Mouse (Mus musculus): ENCODE data around the gene Ndufv3. TPM values are rescaled to one million over a fixed set of nuclear protein-coding genes. Genes with fewer than 3 reads are reported as not detected.

The Ndufv3 gene
- total and polyA plus RNA-seq, 3 experiments: 158 to 1,046 (median 189) TPM

DNA sequence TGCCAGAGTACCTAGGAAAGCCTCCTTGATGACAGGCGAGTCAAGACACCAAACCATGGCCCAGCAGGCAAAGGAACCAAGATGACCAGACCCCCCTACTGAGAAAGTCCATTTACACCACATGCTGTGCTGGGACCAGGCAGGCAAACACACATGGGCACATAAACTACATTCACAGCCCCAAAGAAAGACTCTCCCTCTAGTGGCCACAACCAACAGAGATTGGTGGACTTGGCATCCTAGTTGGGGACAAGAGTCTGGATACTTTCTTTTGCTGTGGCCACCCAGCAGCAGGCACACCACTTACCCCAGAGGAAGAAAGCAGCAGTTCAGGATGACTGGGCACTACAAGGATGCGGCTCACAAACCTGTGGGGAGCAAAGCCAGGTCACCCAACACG, 19.0 kb upstream of the Ndufv3 start:
- no peaks in the 10 kb centered on the region for H3K27me3 ChIP-seq (ENCODE audit: control insufficient read depth in 1 of 2, insufficient read depth in 2 of 2, low read length in 2 of 2)
- no peak overlapping the region for H3K27ac ChIP-seq (ENCODE audit: control insufficient read depth, low read depth, low read length)
- H3K4me1 ChIP-seq (ENCODE audit: control insufficient read depth in 1 of 2, insufficient read depth in 2 of 2, low read length in 2 of 2): no peaks in the 10 kb centered on the region
- H3K9ac ChIP-seq (ENCODE audit: control insufficient read depth, low read depth, low read length, poor library complexity, severe bottlenecking): no peak overlapping the region
- H3K79me2 ChIP-seq (ENCODE audit: control insufficient read depth, insufficient read depth, low read length, poor library complexity): peaks cover 2% of the 10 kb centered on the region; the same call in 1 of the 2 replicates
- H3K9me3 ChIP-seq (replicated peaks; ENCODE audit: insufficient read depth, low read length): no peaks in the 10 kb centered on the region
- H3K4me3 ChIP-seq (ENCODE audit: control insufficient read depth in 1 of 2, insufficient read depth in 1 of 2, low read depth in 2 of 2, low read length in 2 of 2): no peak overlapping the region
- no peak for DNase-seq (ENCODE audit: low read depth, low spot score)
- TF ChIP-seq CTCF (IDR thresholded peaks at IDR 0.05 in 2 of 3, conservative IDR thresholded peaks at IDR 0.05 in 1 of 3; ENCODE audit: control insufficient read depth in 1 of 3, insufficient read depth in 1 of 3, low read depth in 2 of 3, low read length in 3 of 3, poor library complexity in 1 of 3, severe bottlenecking in 1 of 3) (peak in 1 of 3 experiments; percentile 9; a peak in 2 of 6 replicates), ELF1 (IDR thresholded peaks at IDR 0.05; ENCODE audit: low read depth, low read length) (no peak), GATA1 (IDR thresholded peaks at IDR 0.05; ENCODE audit: low read depth, low read length) (no peak)
- H3K36me3 ChIP-seq (ENCODE audit: control insufficient read depth in 1 of 2, insufficient read depth in 2 of 2, low read length in 2 of 2): peaks cover 0 to 9% of the 10 kb centered on the region in 2 experiments; a peak in 2 of 4 replicates

GRCm38 (mm10) chr17:31502261-31502927, 17.5 kb upstream of the Ndufv3 start:
- peaks cover 7% of the 10 kb centered on the region; the same call in 1 of the 2 replicates for H3K79me2 ChIP-seq (ENCODE audit: control insufficient read depth, insufficient read depth, low read length, poor library complexity)
- peaks cover 0 to 9% of the 10 kb centered on the region in 2 experiments; a peak in 2 of 4 replicates for H3K36me3 ChIP-seq (ENCODE audit: control insufficient read depth in 1 of 2, insufficient read depth in 2 of 2, low read length in 2 of 2)
- peak; percentile 52 for DNase-seq (ENCODE audit: low read depth, low spot score)
- H3K27me3 ChIP-seq (ENCODE audit: control insufficient read depth in 1 of 2, insufficient read depth in 2 of 2, low read length in 2 of 2): no peaks in the 10 kb centered on the region
- H3K27ac ChIP-seq (ENCODE audit: control insufficient read depth, low read depth, low read length): no peak overlapping the region
- H3K4me3 ChIP-seq (ENCODE audit: control insufficient read depth in 1 of 2, insufficient read depth in 1 of 2, low read depth in 2 of 2, low read length in 2 of 2): no peak overlapping the region
- H3K4me1 ChIP-seq (ENCODE audit: control insufficient read depth in 1 of 2, insufficient read depth in 2 of 2, low read length in 2 of 2): no peaks in the 10 kb centered on the region
- no peaks in the 10 kb centered on the region for H3K9me3 ChIP-seq (replicated peaks; ENCODE audit: insufficient read depth, low read length)
- TF ChIP-seq TAL1 (IDR thresholded peaks at IDR 0.05; ENCODE audit: low read length) (peak; percentile 73), CHD1 (IDR thresholded peaks at IDR 0.05; ENCODE audit: low read depth, low read length) (no peak), GATA1 (IDR thresholded peaks at IDR 0.05; ENCODE audit: low read depth, low read length) (peak; percentile 39; the same call in 1 of the 2 replicates), MAZ (IDR thresholded peaks at IDR 0.05; ENCODE audit: low read depth, low read length) (no peak), ETS1 (IDR thresholded peaks at IDR 0.05; ENCODE audit: low read depth, low read length) (no peak), POLR2AphosphoS2 (IDR thresholded peaks at IDR 0.05; ENCODE audit: low read length) (no peak), UBTF (IDR thresholded peaks at IDR 0.05; ENCODE audit: borderline replicate concordance, insufficient read depth, low read depth, low read length) (no peak), TBP (IDR thresholded peaks at IDR 0.05; ENCODE audit: low read depth, low read length) (no peak), GABPA (IDR thresholded peaks at IDR 0.05; ENCODE audit: low read depth, low read length) (no peak), ZKSCAN1 (IDR thresholded peaks at IDR 0.05; ENCODE audit: low read depth, low read length) (no peak), MAX (IDR thresholded peaks at IDR 0.05; ENCODE audit: low read length) (no peak), NELFE (IDR thresholded peaks at IDR 0.05; ENCODE audit: low read depth, low read length) (no peak), POLR2A (IDR thresholded peaks at IDR 0.05; ENCODE audit: control insufficient read depth in 1 of 2, insufficient read depth in 1 of 2, low read depth in 1 of 2, low read length in 2 of 2, poor library complexity in 1 of 2) (no peak)
- no peak overlapping the region for H3K9ac ChIP-seq (ENCODE audit: control insufficient read depth, low read depth, low read length, poor library complexity, severe bottlenecking)

Measured in MEL (cell line).